Mouse (Mus musculus): ENCODE results near the gene Slc4a2.

DNA sequence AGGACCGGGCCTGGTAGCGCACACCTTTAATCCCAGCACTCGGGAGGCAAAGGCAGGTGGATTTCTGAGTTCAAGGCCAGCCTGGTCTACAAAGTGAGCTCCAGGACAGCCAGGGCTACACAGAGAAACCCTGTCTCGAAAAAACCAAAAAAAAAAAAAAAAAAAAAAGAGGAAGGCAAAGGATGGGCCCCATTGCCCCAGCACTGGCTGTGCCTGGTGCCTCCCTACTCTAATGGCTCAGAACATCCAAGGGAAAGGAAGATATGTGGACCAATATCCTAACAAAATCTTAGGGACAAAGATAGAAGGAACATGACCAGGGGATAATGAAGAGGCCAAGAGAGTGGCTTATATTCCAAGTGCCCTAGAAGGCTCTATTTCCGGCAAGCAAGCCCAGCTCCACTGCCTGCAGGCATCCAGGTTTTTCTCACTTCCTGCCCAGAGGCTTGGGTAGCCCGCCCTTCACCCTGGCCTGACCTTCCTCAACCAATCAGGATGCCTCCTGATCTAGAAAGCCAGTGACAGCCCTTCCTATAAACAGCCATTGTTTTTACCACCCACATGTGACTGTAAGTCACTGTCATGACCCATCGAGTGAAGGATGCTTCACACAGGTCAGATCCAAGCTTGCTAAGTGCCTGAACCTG, 34.5 kb upstream of the Slc4a2 start:
- TF ChIP-seq CTCF (IDR thresholded peaks at IDR 0.05; ENCODE audit: extremely low read depth, insufficient read length, insufficient replicate concordance, low read depth, low read length): no peak
- no peak for TF ChIP-seq POLR2A (IDR thresholded peaks at IDR 0.05; ENCODE audit: low read depth, low read length)
